Mouse (Mus musculus) embryonic facial prominence, embryonic 11.5 days (tissue): Measurements from ENCODE around the gene Esr1. TPM values are rescaled to one million over a fixed set of nuclear protein-coding genes. Genes with fewer than 3 reads are reported as not detected.

Experiments
- ATAC-seq: fragments of 200-750 bp; cut with Nextera tagmentation; replicated peaks from 2 replicates; pipeline ENCODE4 v1.8.0; 2017; ENCODE audit warnings: low read depth; ENCODE audit not compliant: insufficient number of reproducible peaks, low FRiP score, low TSS enrichment
- DNase-seq: peaks from one replicate; pipeline ENCODE4 v3.0.0-alpha.2; 2015; ENCODE audit warnings: low spot score
- H3K27ac ChIP-seq: fragments of 300-500 bp; sonication (generic); replicated peaks from 2 replicates; pipeline ENCODE4 v1.5.1; 2014; ENCODE audit warnings: mild to moderate bottlenecking, low read depth, low read length, control low read depth
- H3K27me3 ChIP-seq: fragments of 300-500 bp; sonication (generic); 2 replicates; pipeline ENCODE4 v1.6.1; 2014; ENCODE audit warnings: mild to moderate bottlenecking, low read length, moderate library complexity, mixed read lengths; ENCODE audit not compliant: control insufficient read depth, insufficient read depth
- H3K36me3 ChIP-seq: fragments of 300-500 bp; sonication (generic); replicated peaks from 2 replicates; pipeline ENCODE4 v1.6.1; 2014; ENCODE audit warnings: low read depth, mild to moderate bottlenecking, low read length, moderate library complexity, mixed read lengths; ENCODE audit not compliant: control insufficient read depth, insufficient read depth
- H3K4me1 ChIP-seq: fragments of 300-500 bp; sonication (generic); 2 replicates; pipeline ENCODE4 v1.6.1; 2014; ENCODE audit warnings: low read length, mixed read lengths; ENCODE audit not compliant: control insufficient read depth, insufficient read depth
- H3K4me2 ChIP-seq: fragments of 300-500 bp; sonication (generic); 2 replicates; pipeline ENCODE4 v1.6.1; 2014; ENCODE audit warnings: low read depth, mild to moderate bottlenecking, control low read depth, low read length, moderate library complexity
- H3K4me3 ChIP-seq: fragments of 300-500 bp; sonication (generic); 2 replicates; pipeline ENCODE4 v1.5.1; 2014; ENCODE audit warnings: low read depth, low read length, control low read depth
- H3K9ac ChIP-seq: fragments of 300-500 bp; sonication (generic); replicated peaks from 2 replicates; pipeline ENCODE4 v1.6.1; 2014; ENCODE audit warnings: mild to moderate bottlenecking, control low read depth, low read length
- H3K9me3 ChIP-seq: fragments of 300-500 bp; sonication (generic); replicated peaks from 2 replicates; pipeline ENCODE4 v1.6.1; 2016; ENCODE audit warnings: mild to moderate bottlenecking, low read length, inconsistent platforms, mixed read lengths; ENCODE audit not compliant: control insufficient read depth
- WGBS: fragments of 180-500 bp; shearing (Covaris S2); extraction: QIAGEN DNeasy Blood & Tissue Kit; methylation state at CpG from one replicate; pipeline ENCODE4 v1.1.7; 2014; 5-methylcytosine and 5-hydroxymethylcytosine counted together
- polyA plus RNA-seq: library from polyadenylated mRNA; unstranded; fragments of >200 nt; fragmentation: Nextera tagmentation; extraction: Ambion mirVana; gene quantifications from 2 replicates; pipeline ENCODE4 v1.2.1, GENCODE M21; 2014

The Esr1 gene
- polyA plus RNA-seq, 1 experiment from 2014 or later = 0.10 TPM

DNA sequence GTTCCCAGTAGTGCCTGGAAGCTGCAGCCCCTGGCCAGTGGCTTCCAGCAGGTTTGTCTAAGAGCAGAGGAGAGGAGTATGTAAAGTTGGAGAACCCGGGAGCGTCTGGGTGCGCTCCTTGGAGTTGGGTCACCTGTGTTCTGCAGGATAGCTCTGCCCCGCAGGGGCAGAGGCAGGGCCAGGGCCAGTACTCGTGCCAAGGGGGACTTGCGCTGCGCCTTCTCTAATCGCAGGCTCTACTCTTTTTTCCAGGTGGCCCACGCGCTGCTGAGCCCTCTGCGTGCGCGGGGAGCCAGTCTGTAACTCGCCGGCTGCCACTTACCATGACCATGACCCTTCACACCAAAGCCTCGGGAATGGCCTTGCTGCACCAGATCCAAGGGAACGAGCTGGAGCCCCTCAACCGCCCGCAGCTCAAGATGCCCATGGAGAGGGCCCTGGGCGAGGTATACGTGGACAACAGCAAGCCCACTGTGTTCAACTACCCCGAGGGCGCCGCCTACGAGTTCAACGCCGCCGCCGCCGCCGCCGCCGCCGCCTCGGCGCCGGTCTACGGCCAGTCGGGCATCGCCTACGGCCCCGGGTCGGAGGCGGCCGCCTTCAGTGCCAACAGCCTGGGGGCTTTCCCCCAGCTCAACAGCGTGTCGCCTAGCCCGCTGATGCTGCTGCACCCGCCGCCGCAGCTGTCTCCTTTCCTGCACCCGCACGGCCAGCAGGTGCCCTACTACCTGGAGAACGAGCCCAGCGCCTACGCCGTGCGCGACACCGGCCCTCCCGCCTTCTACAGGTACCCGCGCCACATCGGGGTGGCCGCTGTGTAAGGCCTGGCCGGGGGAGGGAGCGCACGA lies 100.9 kb downstream of the Esr1 start:
- Histone ChIP-seq H3K36me3 (no peaks in the 10 kb centered on the region), H3K27ac (no peak overlapping the region), H3K4me2 (peak overlapping the region; percentile 89), H3K9ac (peak overlapping the region; percentile 43), H3K4me3 (peak overlapping the region; percentile 43), H3K9me3 (no peaks in the 10 kb centered on the region), H3K27me3 (peaks cover 33% of the 10 kb centered on the region), H3K4me1 (peaks cover 5% of the 10 kb centered on the region)
- WGBS = under 1% methylated on average over 68 of the region's 68 CpGs
- ATAC-seq (peak; percentile 74), DNase-seq (peak; percentile 21)

DNA sequence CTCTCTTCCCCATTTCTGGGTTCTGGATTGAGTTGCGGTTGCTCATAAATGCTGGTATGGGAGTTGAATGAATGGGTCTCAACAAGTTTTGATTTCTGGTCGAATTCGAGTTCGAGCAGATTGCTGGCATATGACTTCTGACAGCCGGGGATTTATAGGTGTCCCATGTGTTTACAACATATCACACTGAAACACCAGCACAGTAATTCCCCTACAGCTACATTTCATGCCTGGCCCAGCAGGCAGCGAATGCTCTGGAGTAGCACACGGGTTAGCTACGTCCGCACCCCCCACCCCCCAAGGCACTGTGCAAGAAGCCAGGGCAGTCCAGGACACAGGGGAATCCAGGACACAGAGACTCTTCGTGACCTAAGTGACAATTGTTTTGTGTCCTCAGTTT lies 102.0 kb downstream of the Esr1 start:
- H3K27ac ChIP-seq = no peak overlapping the region
- DNase-seq (no peak), ATAC-seq (no peak)
- H3K9ac ChIP-seq = no peak overlapping the region
- no peaks in the 10 kb centered on the region for H3K36me3 ChIP-seq
- H3K4me1 ChIP-seq = peaks cover 5% of the 10 kb centered on the region
- 57% methylated on average over 10 of the region's 10 CpGs for WGBS
- H3K27me3 ChIP-seq = peaks cover 33% of the 10 kb centered on the region
- no peak overlapping the region for H3K4me3 ChIP-seq
- no peaks in the 10 kb centered on the region for H3K9me3 ChIP-seq
- no peak overlapping the region for H3K4me2 ChIP-seq

DNA sequence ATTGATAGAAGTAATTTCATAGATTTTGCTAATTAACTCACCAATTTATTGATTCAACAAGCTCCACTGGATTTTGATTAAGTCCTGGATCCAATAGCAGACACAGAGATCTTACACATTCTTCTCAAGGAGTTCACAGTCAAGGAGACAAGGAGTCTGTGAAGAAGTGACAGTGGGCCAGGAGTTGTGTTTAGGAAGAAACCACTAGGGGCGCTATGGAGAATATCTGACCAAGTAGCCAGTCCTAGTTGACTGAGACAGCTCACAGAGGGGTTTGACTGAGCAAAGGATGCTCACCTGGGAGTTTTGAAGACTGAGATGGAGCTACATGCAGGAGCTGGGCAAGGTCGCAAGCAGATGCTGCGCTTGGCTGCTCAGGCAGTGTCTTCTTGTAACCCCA lies 113.5 kb downstream of the Esr1 start:
- no peak overlapping the region for H3K4me3 ChIP-seq
- H3K27ac ChIP-seq = no peak overlapping the region
- WGBS = 43% methylated on average over 3 of the region's 3 CpGs
- DNase-seq = peak; percentile 48
- H3K27me3 ChIP-seq = no peaks in the 10 kb centered on the region
- H3K36me3 ChIP-seq = no peaks in the 10 kb centered on the region
- no peaks in the 10 kb centered on the region for H3K9me3 ChIP-seq
- no peaks in the 10 kb centered on the region for H3K4me1 ChIP-seq
- no peak overlapping the region for H3K9ac ChIP-seq
- no peak overlapping the region for H3K4me2 ChIP-seq
- no peak for ATAC-seq

DNA sequence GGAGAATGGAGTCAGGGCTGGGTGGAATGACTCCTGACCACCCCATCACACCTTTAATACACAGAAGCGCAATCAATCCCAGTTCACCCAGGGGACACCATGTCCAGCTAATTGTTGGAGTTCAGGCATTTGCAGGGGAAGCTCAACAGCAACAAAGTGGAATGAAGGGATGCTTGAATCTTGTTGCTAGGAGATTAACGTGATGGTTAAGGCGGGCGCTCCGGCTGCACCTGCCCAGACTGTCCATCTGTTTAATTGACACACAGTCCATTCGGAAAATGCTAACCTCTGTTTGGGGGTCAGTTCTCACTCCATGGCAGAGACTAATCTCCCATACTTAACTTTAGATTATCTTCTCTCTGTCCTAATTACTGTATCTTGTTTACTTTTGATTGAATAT lies 114.7 kb downstream of the Esr1 start:
- ATAC-seq = no peak
- Histone ChIP-seq H3K4me1 (no peaks in the 10 kb centered on the region), H3K27ac (no peak overlapping the region), H3K4me3 (no peak overlapping the region), H3K27me3 (no peaks in the 10 kb centered on the region), H3K9ac (no peak overlapping the region), H3K9me3 (no peaks in the 10 kb centered on the region), H3K36me3 (no peaks in the 10 kb centered on the region), H3K4me2 (no peak overlapping the region)
- no peak for DNase-seq
- 81% methylated on average over 6 of the region's 6 CpGs for whole genome bisulfite sequencing

DNA sequence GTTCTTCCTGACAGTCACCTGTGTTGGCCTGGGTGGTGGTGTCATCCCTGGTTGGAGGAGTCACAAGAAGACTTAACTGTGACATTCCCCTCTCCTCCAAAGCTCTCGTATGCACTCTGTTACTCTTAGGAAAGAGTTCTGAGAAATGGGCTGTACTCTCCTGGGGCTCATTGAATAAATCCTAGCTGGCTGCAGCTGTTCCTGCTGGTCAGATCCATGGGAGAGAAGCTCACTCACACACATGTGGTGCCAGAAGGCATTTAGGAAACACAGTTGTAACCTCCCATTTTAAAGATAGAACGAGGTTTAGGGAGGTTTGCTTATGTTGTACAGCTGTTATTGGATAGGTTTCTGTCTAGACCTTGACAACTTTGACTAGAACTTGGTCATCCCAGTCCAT lies 120.9 kb downstream of the Esr1 start:
- Histone ChIP-seq H3K27me3 (no peaks in the 10 kb centered on the region), H3K27ac (no peak overlapping the region), H3K4me1 (no peaks in the 10 kb centered on the region), H3K9me3 (no peaks in the 10 kb centered on the region), H3K9ac (no peak overlapping the region), H3K36me3 (no peaks in the 10 kb centered on the region), H3K4me3 (no peak overlapping the region), H3K4me2 (no peak overlapping the region)
- DNase-seq = no peak
- 58% methylated on average over 2 of the region's 2 CpGs for WGBS
- ATAC-seq = no peak

DNA sequence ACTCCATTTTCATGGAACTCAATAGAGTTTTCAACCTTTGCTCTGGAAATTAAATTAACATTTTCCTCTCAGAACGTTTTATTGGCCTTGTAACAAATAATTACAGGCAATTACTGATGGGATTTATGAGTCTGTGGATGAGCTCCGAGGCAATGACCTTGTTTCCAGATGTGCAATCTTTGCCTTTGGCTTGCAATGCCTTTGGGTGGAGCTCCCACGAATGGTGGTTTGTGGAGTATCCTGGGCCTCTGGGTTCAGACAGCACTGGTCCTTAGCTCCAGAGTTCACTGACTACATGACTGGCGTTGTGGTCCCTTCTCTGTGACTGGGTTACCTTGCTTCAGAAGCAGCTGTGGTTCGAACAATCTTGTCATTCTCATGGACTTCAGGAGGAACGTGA lies 122.6 kb downstream of the Esr1 start:
- no peak overlapping the region for H3K9ac ChIP-seq
- ATAC-seq (no peak), DNase-seq (no peak)
- no peak overlapping the region for H3K27ac ChIP-seq
- H3K4me1 ChIP-seq = no peaks in the 10 kb centered on the region
- H3K9me3 ChIP-seq = no peaks in the 10 kb centered on the region
- H3K4me3 ChIP-seq = no peak overlapping the region
- no peaks in the 10 kb centered on the region for H3K27me3 ChIP-seq
- H3K36me3 ChIP-seq = no peaks in the 10 kb centered on the region
- no peak overlapping the region for H3K4me2 ChIP-seq
- WGBS = 69% methylated on average over 6 of the region's 6 CpGs

DNA sequence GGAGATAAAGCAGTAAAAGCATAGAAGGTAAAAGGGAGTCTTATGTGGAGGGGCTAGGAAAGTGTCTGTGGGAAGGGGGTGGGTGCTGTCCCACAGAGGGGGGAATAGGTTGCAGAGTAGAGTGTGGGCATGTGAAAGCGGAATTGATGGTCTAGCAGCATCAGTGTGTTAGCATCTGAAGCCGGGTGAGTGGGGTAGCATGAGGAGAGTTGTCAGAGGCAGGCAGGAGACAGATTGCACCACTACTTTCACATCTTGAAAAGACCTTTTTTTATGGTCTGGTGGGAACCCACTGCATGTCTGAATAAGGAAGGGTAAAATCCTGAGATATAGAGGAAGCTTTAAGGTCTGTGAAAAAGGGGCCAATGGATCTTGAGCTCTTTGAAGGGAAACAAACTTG lies 123.5 kb downstream of the Esr1 start:
- Histone ChIP-seq H3K4me3 (no peak overlapping the region), H3K4me2 (no peak overlapping the region), H3K9me3 (no peaks in the 10 kb centered on the region), H3K36me3 (no peaks in the 10 kb centered on the region), H3K27me3 (no peaks in the 10 kb centered on the region), H3K4me1 (no peaks in the 10 kb centered on the region), H3K9ac (no peak overlapping the region), H3K27ac (no peak overlapping the region)
- WGBS = 92% methylated on average over 2 of the region's 2 CpGs
- DNase-seq (no peak), ATAC-seq (no peak)

DNA sequence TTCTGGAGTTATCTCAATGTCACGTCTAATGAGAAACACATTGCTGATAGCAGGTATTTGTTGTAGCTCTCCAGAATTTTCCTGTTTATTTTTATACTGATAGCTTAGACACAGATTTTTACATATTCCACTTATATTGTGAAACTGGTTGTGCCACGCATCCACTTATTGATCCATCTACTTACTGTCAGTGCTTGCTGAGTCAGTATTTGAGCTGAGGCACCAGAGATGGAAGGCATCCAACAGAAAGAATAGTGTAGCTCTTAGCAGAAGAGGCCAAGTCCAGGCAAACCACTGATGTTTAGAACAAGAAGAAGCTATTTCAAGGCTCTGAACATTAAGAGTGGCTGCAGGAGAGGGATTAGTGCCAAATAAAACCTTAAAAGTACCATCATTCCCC lies 126.9 kb downstream of the Esr1 start:
- H3K36me3 ChIP-seq = no peaks in the 10 kb centered on the region
- no peak overlapping the region for H3K4me3 ChIP-seq
- WGBS = 85% methylated on average over 2 of the region's 2 CpGs
- no peak overlapping the region for H3K9ac ChIP-seq
- H3K4me1 ChIP-seq = no peaks in the 10 kb centered on the region
- H3K27me3 ChIP-seq = no peaks in the 10 kb centered on the region
- ATAC-seq = no peak
- H3K9me3 ChIP-seq = no peaks in the 10 kb centered on the region
- no peak overlapping the region for H3K4me2 ChIP-seq
- no peak for DNase-seq
- no peak overlapping the region for H3K27ac ChIP-seq
